Mouse (Mus musculus) myocyte (in vitro differentiated cells): Measurements from ENCODE around the gene Il20rb.

Experiments used
- E2F4 ChIP-seq: IDR thresholded peaks from one replicate; pipeline ENCODE4 v1.6.1; 2011; ENCODE audit warnings: mild to moderate bottlenecking, control low read depth, moderate library complexity; ENCODE audit not compliant: insufficient read depth
- MAX ChIP-seq: IDR thresholded peaks from one replicate; pipeline ENCODE4 v1.6.1; 2011; ENCODE audit warnings: low read depth, mild to moderate bottlenecking, control low read depth
- MYOD1 ChIP-seq, 3 experiments: IDR thresholded peaks; one replicate each; pipeline ENCODE4 v1.6.1; 2011; ENCODE audit warnings: control low read depth in 2 of 3, low read depth in 2 of 3, mild to moderate bottlenecking in 2 of 3, moderate library complexity in 1 of 3; ENCODE audit not compliant: insufficient read length in 2 of 3, control insufficient read depth in 1 of 3
- POLR2A ChIP-seq: IDR thresholded peaks from one replicate; pipeline ENCODE4 v1.6.1; 2011; ENCODE audit warnings: low read depth, mild to moderate bottlenecking, control low read depth, moderate library complexity; ENCODE audit not compliant: insufficient read length
- POLR2AphosphoS2 ChIP-seq: IDR thresholded peaks from one replicate; pipeline ENCODE4 v1.6.1; 2011; ENCODE audit warnings: low read depth, control low read depth; ENCODE audit not compliant: insufficient read length
- REST ChIP-seq: IDR thresholded peaks from one replicate; pipeline ENCODE4 v1.6.1; 2011; ENCODE audit warnings: mild to moderate bottlenecking, control low read depth, moderate library complexity; ENCODE audit not compliant: insufficient read depth, insufficient read length
- TCF3 ChIP-seq: IDR thresholded peaks from one replicate; pipeline ENCODE4 v1.6.1; 2011; ENCODE audit warnings: low read depth, control low read depth; ENCODE audit not compliant: insufficient read length
- USF1 ChIP-seq: IDR thresholded peaks from one replicate; pipeline ENCODE4 v1.6.1; 2011; ENCODE audit warnings: low read depth, mild to moderate bottlenecking, control low read depth, moderate library complexity

GRCm38 (mm10) chr9:100474056-100474455 is 12.5 kb downstream of the Il20rb start:
- TF ChIP-seq REST, result no peak
- no peak for TF ChIP-seq MAX
- TF ChIP-seq USF1, result no peak
- no peak for TF ChIP-seq POLR2A
- TF ChIP-seq E2F4, result no peak
- TF ChIP-seq POLR2AphosphoS2, result no peak
- no peak for TF ChIP-seq TCF3
- no peak for TF ChIP-seq MYOD1 (IDR thresholded peaks at IDR 0.05; ENCODE audit: control insufficient read depth in 1 of 3, insufficient read length in 2 of 3, low read depth in 2 of 3)
